13 mouse cellular contexts compared by ENCODE assay signal in the genomic region with DNA sequence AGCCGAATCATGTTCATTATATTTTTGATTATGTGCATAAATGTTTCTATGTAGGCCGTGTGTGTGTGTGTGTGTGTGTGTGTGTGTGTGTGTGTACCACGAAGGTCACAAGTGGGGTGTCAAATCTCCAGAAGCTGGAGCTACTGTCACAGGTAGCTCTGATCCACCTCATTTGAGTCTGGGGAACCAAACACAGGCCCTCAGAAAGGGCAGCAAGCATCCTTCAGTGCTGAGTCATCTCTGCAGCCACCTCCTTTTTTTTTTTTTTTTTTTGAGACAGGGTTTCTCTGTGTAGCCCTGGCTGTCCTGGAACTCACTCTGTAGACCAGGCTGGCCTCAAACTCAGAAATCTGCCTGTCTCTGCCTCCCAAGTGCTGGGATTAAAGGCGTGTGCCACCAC. TPM values are rescaled to one million over a fixed set of nuclear protein-coding genes. Genes with fewer than 3 reads are reported as not detected.
A peak's percentile ranks its signal among the peaks of the same experiment; 100 is the strongest.
DNase-seq lines count a peak whose midpoint lies in the region; ATAC-seq lines count a peak whose summit lies in the region.
"Not testable (repeated sequence)": the region's sequence is repeated elsewhere in the genome, so short reads cannot be mapped to it uniquely, and the experiment has no call there.
"Had no signal": no experiment of that assay in that cellular context is flagged by ENCODE, and none has a peak within 500 bp of the region (broad histone marks: within the 10 kb centered on the region; RNA-seq: fewer than 3 reads in every experiment).

No protein-coding gene starts in this region.

- H3K4me2 ChIP-seq in embryonic facial prominence, embryonic 13.5 days = not testable (repeated sequence)
- peak overlapping the region; percentile 66; the same call in 1 of the 2 replicates for H3K4me2 ChIP-seq in heart, embryonic 13.5 days
- peak overlapping the region; percentile 64 for H3K4me2 ChIP-seq in liver, embryonic 12.5 days
- H3K4me2 ChIP-seq in liver, embryonic 15.5 days = peak overlapping the region; percentile 70

- H3K9me3 ChIP-seq in embryonic facial prominence, embryonic 13.5 days; heart, embryonic 10.5 days; heart, embryonic 13.5 days; liver, embryonic 12.5 days (replicated peaks); liver, embryonic 15.5 days (replicated peaks): not testable (repeated sequence)

- peak overlapping the region; percentile 27; the same call in 1 of the 2 replicates for H3K9ac ChIP-seq in embryonic facial prominence, embryonic 13.5 days
- not testable (repeated sequence) for H3K9ac ChIP-seq in heart, embryonic 13.5 days
- H3K9ac ChIP-seq in liver, embryonic 12.5 days = peak overlapping the region; percentile 84
- peak overlapping the region; percentile 67 for H3K9ac ChIP-seq in liver, embryonic 15.5 days

- peak; percentile 46 for DNase-seq in 3T3-L1 (ENCODE audit: low read depth, low spot score)
- DNase-seq in NIH3T3 (ENCODE audit: low read depth) = peak; percentile 37
- peak; percentile 74 for DNase-seq in heart, embryonic 10.5 days (ENCODE audit: low spot score)
- DNase-seq in spleen, adult 12 weeks (ENCODE audit: low spot score) = peak; percentile 31

- ATAC-seq in embryonic facial prominence, embryonic 13.5 days (ENCODE audit: insufficient number of reproducible peaks, insufficient read depth, low FRiP score, low TSS enrichment, low read depth); heart, embryonic 13.5 days (ENCODE audit: extremely low read depth, insufficient number of reproducible peaks, low FRiP score, low TSS enrichment); liver, embryonic 12.5 days; liver, embryonic 15.5 days (ENCODE audit: insufficient read depth): not testable (repeated sequence)

- H3K36me3 ChIP-seq in embryonic facial prominence, embryonic 13.5 days; heart, embryonic 10.5 days; heart, embryonic 13.5 days: not testable (repeated sequence)
- peaks cover 41% of the 10 kb centered on the region for H3K36me3 ChIP-seq in liver, embryonic 12.5 days
- H3K36me3 ChIP-seq in liver, embryonic 15.5 days (replicated peaks) = peaks cover 40% of the 10 kb centered on the region

- not testable (repeated sequence) for H3K27ac ChIP-seq in embryonic facial prominence, embryonic 13.5 days
- H3K27ac ChIP-seq in heart, embryonic 10.5 days = 0 out of 2 replicates have a peak overlapping the region, but pooled peaks have one; percentile 52
- H3K27ac ChIP-seq in heart, embryonic 13.5 days (replicated peaks) = peak overlapping the region; percentile 52; the same call in 1 of the 2 replicates
- peak overlapping the region; percentile 97 for H3K27ac ChIP-seq in liver, embryonic 12.5 days
- H3K27ac ChIP-seq in liver, embryonic 15.5 days (replicated peaks) = peak overlapping the region; percentile 98

- H3K4me3 ChIP-seq in embryonic facial prominence, embryonic 13.5 days; heart, embryonic 10.5 days; heart, embryonic 13.5 days: not testable (repeated sequence)
- peak overlapping the region; percentile 28 for H3K4me3 ChIP-seq in liver, embryonic 12.5 days
- H3K4me3 ChIP-seq in liver, embryonic 15.5 days (replicated peaks) = peak overlapping the region; percentile 30

- not testable (repeated sequence) for H3K4me1 ChIP-seq in embryonic facial prominence, embryonic 13.5 days; heart, embryonic 10.5 days; heart, embryonic 13.5 days
- peaks cover 75% of the 10 kb centered on the region for H3K4me1 ChIP-seq in liver, embryonic 12.5 days
- peaks cover 70% of the 10 kb centered on the region for H3K4me1 ChIP-seq in liver, embryonic 15.5 days (replicated peaks)

- 83% methylated on average over 4 of the region's 4 CpGs for WGBS in embryonic facial prominence, embryonic 13.5 days
- 85% methylated on average over 4 of the region's 4 CpGs for WGBS in heart, embryonic 10.5 days
- WGBS in heart, embryonic 13.5 days = 65% methylated on average over 4 of the region's 4 CpGs
- 43% methylated on average over 4 of the region's 4 CpGs for WGBS in liver, embryonic 12.5 days (ENCODE audit: insufficient replicate concordance)
- 55% methylated on average over 4 of the region's 4 CpGs for WGBS in liver, embryonic 15.5 days (ENCODE audit: insufficient replicate concordance)

- peaks cover 16% of the 10 kb centered on the region for H3K27me3 ChIP-seq in embryonic facial prominence, embryonic 13.5 days
- H3K27me3 ChIP-seq in heart, embryonic 10.5 days (ENCODE audit: insufficient read depth, poor library complexity, severe bottlenecking) = peaks cover 19% of the 10 kb centered on the region; the same call in 1 of the 2 replicates
- peaks cover 30% of the 10 kb centered on the region for H3K27me3 ChIP-seq in heart, embryonic 13.5 days (replicated peaks)
- not testable (repeated sequence) for H3K27me3 ChIP-seq in liver, embryonic 12.5 days (replicated peaks); liver, embryonic 15.5 days

RNA-seq across cellular contexts. Expression of a gene that starts 3.5 kb away (rescaled TPM):
- 7,810 and 10,560 TPM in 2 replicates for polyA plus RNA-seq in embryonic facial prominence, embryonic 13.5 days (2015; fragmentation: Nextera tagmentation; extraction: Ambion mirVana)
- 9,075 and 12,184 TPM in 2 replicates for polyA plus RNA-seq in heart, embryonic 10.5 days (2016; fragmentation: Nextera tagmentation; extraction: Ambion mirVana)
- polyA plus RNA-seq in heart, embryonic 13.5 days (2015; fragmentation: Nextera tagmentation; extraction: Ambion mirVana) = 42,363 and 67,294 TPM in 2 replicates
- 121,851 and 123,321 TPM in 2 replicates for polyA plus RNA-seq in liver, embryonic 12.5 days (2016; fragmentation: Nextera tagmentation; extraction: Ambion mirVana)
- 175,652 and 176,876 TPM in 2 replicates for polyA plus RNA-seq in liver, embryonic 15.5 days (2015; fragmentation: Nextera tagmentation; extraction: Ambion mirVana)

RNA-seq across cellular contexts. Expression of a gene that starts 6.1 kb away (rescaled TPM):
- polyA plus RNA-seq in embryonic facial prominence, embryonic 13.5 days (2015; fragmentation: Nextera tagmentation; extraction: Ambion mirVana) = 1.6 and 3.7 TPM in 2 replicates
- 13.9 and 16.8 TPM in 2 replicates for polyA plus RNA-seq in heart, embryonic 10.5 days (2016; fragmentation: Nextera tagmentation; extraction: Ambion mirVana)
- 9.6 and 10.0 TPM in 2 replicates for polyA plus RNA-seq in heart, embryonic 13.5 days (2015; fragmentation: Nextera tagmentation; extraction: Ambion mirVana)
- 116 and 122 TPM in 2 replicates for polyA plus RNA-seq in liver, embryonic 12.5 days (2016; fragmentation: Nextera tagmentation; extraction: Ambion mirVana)
- 139 and 151 TPM in 2 replicates for polyA plus RNA-seq in liver, embryonic 15.5 days (2015; fragmentation: Nextera tagmentation; extraction: Ambion mirVana)
- polyA plus RNA-seq: activated CD4-positive, CD25-positive, alpha-beta regulatory T cell, adult 4 months had no signal

RNA-seq across cellular contexts. Expression of a gene that starts 7.0 kb away (rescaled TPM):
- polyA plus RNA-seq in embryonic facial prominence, embryonic 13.5 days (2015; fragmentation: Nextera tagmentation; extraction: Ambion mirVana) = 1.3 and 1.6 TPM in 2 replicates
- not detected in 2 replicates for polyA plus RNA-seq in heart, embryonic 10.5 days (2016; fragmentation: Nextera tagmentation; extraction: Ambion mirVana)
- polyA plus RNA-seq in heart, embryonic 13.5 days (2015; fragmentation: Nextera tagmentation; extraction: Ambion mirVana) = 4.6 and 8.0 TPM in 2 replicates
- 4.2 and 5.2 TPM in 2 replicates for polyA plus RNA-seq in liver, embryonic 12.5 days (2016; fragmentation: Nextera tagmentation; extraction: Ambion mirVana)
- 7.3 and 8.0 TPM in 2 replicates for polyA plus RNA-seq in liver, embryonic 15.5 days (2015; fragmentation: Nextera tagmentation; extraction: Ambion mirVana)
- polyA plus RNA-seq: activated CD4-positive, CD25-positive, alpha-beta regulatory T cell, adult 4 months; embryonic facial prominence, embryonic 12.5 days; forebrain, embryonic 10.5 days; G1E; hindbrain, embryonic 10.5 days had no signal

RNA-seq across cellular contexts. Expression of a gene that starts 9.5 kb away (rescaled TPM):
- 3,202 and 4,502 TPM in 2 replicates for polyA plus RNA-seq in embryonic facial prominence, embryonic 13.5 days (2015; fragmentation: Nextera tagmentation; extraction: Ambion mirVana)
- 4,954 and 6,566 TPM in 2 replicates for polyA plus RNA-seq in heart, embryonic 10.5 days (2016; fragmentation: Nextera tagmentation; extraction: Ambion mirVana)
- polyA plus RNA-seq in heart, embryonic 13.5 days (2015; fragmentation: Nextera tagmentation; extraction: Ambion mirVana) = 17,648 and 28,254 TPM in 2 replicates
- polyA plus RNA-seq in liver, embryonic 12.5 days (2016; fragmentation: Nextera tagmentation; extraction: Ambion mirVana) = 52,845 and 54,272 TPM in 2 replicates
- polyA plus RNA-seq in liver, embryonic 15.5 days (2015; fragmentation: Nextera tagmentation; extraction: Ambion mirVana) = 74,460 and 76,487 TPM in 2 replicates

RNA-seq across cellular contexts. Expression of a gene that starts 16.6 kb away (rescaled TPM):
- 557 and 590 TPM in 2 replicates for polyA plus RNA-seq in embryonic facial prominence, embryonic 13.5 days (2015; fragmentation: Nextera tagmentation; extraction: Ambion mirVana)
- polyA plus RNA-seq in heart, embryonic 10.5 days (2016; fragmentation: Nextera tagmentation; extraction: Ambion mirVana) = 8,501 and 9,179 TPM in 2 replicates
- polyA plus RNA-seq in heart, embryonic 13.5 days (2015; fragmentation: Nextera tagmentation; extraction: Ambion mirVana) = 2,385 and 4,851 TPM in 2 replicates
- 1,859 and 1,982 TPM in 2 replicates for polyA plus RNA-seq in liver, embryonic 12.5 days (2016; fragmentation: Nextera tagmentation; extraction: Ambion mirVana)
- 72.6 and 109 TPM in 2 replicates for polyA plus RNA-seq in liver, embryonic 15.5 days (2015; fragmentation: Nextera tagmentation; extraction: Ambion mirVana)
- polyA plus RNA-seq: activated CD4-positive, CD25-positive, alpha-beta regulatory T cell, adult 4 months had no signal
